Mouse (Mus musculus) T-helper 1 cell (primary cell): ENCODE data around the gene Slc47a2.

Experiments
- in situ Hi-C: fragments of 300-600 bp; cut with MboI, MseI; formaldehyde crosslinking; loops from one replicate; pipeline ENCODE4 v1.15.1; 2025; ENCODE audit warnings: high pct_unique_total_duplicates

Gene Slc47a2

DNA sequence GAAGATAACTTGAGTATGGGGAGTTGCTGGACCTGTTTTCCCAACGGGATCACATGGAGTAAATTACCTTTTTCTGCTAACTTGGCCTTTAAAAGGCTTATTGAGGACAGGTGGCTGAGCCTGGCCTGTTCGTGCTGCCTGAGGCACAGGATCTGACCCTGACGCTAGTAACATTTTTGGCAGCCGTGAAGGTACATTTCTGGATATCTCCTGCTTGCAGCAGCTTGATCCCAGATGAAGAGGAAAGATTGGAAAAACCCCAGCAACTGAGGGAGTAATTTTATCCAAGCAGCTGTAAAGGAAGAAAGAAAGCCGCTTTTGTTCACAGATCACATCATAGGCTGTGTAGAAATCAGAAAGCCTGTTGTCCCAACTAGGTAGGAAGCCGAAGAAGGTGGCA, 58.3 kb downstream of the Slc47a2 start:
- in situ Hi-C loops = no loop called here

DNA sequence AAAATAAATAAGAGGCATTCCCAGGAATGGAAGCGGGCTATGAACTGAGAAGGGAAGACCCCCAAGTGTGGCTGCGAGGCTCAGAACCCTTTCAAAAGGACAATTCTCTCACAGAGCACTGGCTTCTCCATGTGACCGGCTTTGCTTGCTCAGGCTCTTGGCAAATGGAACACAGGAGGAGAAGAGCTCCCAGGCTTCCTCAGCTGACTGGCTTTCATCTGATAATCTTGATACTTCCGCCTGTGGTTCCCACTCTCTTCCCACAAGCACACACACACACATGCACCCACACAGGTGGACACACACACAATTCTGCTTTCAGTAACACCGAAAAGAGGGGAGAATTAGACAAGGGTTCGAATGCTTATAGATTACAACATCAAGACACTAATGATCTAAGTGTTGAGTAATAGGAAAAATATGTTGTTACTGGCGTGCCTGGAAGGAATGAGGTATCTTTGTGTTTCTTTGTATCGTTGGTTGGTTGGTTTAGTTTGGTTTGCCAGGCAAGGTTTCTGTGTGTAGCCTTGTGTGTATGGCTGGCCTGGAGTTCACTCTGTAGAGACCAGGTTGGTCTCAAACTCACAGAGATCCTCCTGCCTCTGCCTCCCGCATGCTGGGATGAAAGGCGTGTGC, 59.1 kb downstream of the Slc47a2 start:
- in situ Hi-C loops = no loop called here

DNA sequence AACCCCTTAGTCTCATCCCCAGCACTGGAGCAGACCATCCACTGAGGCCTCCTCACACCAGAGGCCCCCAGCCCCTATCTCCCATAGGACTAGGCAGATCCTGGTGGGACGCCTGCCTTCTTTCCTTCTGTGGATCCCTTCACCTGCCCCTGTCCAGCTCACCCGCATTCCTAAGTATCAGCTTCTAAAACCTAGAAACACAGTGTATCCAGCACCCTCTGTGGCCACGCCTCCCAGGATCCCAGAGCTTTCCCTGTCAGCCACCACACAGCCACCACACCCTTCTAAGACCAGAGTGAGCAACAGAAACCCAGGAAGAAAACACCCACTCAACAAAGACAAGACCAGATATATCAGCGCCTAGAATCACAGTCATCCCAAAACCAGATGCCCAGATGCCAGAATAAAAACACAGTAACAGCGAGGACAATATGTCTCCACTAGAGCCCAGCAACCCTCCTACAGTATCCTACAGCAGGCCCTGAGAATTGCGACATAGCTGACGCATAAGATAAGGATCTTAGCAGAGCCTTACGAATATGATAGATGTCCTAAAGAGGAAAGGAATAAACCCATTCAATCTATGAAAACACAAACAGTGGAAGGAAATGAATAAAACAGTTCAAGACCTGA, 64.1 kb downstream of the Slc47a2 start:
- in situ Hi-C loops = no loop called here

DNA sequence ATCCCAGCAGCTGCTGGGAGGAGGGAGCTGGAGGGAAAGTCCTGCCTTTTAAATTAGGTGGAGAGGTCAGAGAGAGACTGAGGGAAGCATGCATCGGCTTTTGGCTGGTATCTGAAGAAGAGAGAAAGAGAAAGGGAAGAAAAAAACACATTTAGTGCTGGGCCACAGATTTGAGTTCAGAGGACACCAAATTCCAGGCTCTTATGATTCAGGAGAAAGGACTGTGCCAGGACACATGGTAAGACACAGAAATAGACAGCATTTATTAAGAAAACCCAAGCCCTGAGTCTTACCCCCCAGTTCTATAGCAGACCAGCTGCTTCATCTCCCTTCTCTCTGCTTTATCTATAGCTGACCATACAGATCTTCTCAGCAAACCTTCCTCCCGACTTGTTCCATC, 64.7 kb downstream of the Slc47a2 start:
- in situ Hi-C loops = no loop called here

DNA sequence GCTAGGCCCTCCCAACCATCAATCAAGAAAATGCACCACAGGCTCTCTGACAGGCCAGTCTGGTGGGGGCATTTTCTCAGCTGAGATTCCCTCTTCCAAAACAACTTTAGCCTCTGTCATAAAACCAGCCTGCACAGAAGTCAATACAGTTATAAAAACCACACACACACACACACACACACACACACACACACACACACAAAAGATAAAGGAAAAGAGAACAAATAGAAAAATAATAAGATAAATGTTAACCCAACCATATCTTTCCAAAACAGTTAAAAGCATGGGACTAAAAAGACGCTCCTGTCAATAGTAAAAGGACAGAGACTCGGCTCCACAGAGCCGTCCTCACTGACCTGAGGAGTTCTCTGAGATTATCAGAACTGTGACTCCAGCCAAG, 66.2 kb downstream of the Slc47a2 start:
- in situ Hi-C loops = no loop called here

DNA sequence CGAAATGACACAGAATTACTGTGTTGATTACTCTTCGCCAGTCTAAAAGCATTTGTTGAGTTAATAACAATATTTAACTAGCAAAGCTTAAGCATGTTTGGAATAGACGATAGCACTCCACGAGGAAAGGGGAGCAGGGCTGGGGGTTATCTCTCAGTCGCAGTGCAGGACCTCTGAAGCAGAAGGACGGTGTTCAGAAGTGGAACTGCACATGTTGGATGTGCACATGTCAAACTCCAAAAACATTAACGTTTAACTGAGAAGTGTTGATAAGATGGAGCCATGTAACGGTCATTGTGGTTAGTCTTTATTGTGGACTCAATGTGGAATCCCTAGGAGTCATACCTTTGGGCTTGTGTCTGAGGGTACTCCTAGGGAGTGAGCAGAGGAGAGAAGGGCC, 67.6 kb downstream of the Slc47a2 start:
- in situ Hi-C loops = no loop called here

DNA sequence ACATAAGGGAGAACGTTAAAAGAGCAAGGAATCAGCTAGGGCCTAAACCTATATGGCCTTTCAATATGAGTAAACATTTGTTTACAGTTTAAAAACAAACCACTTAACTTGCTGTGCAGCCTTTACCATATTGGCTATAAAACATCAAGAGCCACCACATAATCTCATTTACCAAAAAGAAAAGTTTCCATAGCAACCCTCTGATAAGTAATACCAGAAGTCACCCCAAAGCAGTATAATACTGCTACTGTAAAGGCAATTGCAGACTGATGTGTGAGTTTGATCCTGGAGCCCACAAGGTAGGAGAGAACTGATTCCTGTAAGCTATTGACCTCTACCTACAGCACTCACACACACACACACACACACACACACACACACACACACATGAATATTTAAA, 68.2 kb downstream of the Slc47a2 start:
- in situ Hi-C loops = no loop called here

DNA sequence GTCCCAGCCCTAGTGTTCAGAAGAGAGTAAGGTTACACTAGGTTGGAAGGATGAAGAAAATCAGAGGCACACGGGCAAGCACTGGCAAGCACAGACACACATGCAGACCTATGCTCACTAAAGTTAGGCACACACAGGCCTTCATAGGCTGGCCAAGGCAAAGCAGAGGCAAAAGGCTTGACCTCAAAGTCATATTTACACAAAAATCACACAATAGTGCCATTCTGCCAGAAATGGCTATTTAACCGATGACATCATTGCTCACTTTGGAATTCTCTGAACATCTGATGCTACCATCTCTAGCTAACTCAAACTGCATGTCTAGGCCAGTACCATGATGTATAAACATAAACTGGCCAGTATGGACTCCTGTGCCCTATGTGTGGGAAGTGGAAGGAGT, 68.7 kb downstream of the Slc47a2 start:
- in situ Hi-C loops = no loop called here

DNA sequence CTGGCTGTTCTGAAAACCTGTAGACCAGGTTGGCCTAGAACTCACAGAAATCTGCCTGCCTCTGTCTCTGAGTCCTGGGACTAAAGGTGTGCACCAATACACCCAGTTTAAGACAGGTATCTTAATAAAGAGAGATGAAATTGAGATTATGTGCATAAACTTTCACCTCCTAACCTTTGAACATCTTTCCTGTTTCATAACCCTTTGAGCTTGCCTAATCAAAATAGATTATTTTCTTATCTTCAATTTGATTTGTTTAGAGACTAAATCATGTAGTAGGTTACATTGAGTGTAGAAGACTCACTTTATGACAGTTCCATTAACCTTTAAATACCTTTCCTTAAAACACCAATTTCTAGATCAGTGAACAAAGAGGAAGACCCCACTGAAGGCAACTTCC, 71.0 kb downstream of the Slc47a2 start:
- in situ Hi-C loops = no loop called here

DNA sequence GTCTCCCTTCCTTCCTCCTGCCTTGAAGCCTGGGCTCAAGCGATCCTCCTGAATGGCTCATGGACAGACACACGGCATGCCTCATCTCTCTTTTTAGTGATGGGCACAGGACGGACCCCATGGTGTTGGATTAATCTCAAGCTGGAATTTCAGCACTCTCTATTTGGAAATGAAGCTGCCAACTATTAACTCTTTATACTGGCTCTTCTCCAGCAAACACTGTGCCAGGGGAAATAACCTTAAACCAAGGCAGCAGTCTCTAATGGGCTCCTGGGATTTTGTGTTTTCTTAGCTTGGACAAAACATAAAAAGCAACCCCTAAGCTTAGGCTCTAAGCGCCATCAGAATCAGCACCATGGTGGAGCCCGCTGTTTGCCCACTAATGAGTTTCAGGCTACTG, 72.3 kb downstream of the Slc47a2 start:
- in situ Hi-C loops = no loop called here

DNA sequence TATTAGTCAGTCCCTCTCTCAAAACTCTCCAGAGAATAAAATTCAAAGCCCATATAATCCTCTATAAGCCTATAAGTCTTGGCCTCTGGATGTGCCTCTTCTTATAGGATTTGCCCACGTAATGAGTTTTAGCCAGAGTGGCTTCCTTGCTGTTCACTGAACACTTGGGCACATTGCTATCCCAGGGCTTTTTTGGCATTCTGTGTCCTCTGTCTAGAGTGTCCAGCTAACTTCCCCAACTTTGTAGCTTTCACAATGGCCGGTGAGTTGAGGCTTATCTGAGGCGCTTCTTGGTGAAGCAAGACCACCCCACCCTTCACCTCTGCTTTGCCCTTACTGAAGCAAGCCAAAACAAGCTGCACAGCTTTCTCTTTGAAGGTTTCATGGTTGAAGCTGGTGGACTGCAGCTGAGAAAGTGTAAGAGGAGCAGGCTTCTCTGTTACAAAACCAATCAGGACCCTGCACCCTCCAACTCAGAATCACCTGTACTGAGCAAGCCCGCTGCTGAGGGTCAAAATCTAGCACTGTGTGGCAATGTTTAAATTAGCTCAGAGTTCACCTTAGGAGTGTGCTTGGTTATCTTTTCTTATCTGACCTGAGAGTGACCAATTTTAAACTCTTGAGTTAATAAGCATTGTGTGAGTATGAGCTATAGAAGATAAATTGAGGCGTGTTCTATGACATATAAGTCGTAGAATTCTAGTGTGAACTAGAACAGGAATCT, 73.9 kb downstream of the Slc47a2 start:
- in situ Hi-C loops = no loop called here

DNA sequence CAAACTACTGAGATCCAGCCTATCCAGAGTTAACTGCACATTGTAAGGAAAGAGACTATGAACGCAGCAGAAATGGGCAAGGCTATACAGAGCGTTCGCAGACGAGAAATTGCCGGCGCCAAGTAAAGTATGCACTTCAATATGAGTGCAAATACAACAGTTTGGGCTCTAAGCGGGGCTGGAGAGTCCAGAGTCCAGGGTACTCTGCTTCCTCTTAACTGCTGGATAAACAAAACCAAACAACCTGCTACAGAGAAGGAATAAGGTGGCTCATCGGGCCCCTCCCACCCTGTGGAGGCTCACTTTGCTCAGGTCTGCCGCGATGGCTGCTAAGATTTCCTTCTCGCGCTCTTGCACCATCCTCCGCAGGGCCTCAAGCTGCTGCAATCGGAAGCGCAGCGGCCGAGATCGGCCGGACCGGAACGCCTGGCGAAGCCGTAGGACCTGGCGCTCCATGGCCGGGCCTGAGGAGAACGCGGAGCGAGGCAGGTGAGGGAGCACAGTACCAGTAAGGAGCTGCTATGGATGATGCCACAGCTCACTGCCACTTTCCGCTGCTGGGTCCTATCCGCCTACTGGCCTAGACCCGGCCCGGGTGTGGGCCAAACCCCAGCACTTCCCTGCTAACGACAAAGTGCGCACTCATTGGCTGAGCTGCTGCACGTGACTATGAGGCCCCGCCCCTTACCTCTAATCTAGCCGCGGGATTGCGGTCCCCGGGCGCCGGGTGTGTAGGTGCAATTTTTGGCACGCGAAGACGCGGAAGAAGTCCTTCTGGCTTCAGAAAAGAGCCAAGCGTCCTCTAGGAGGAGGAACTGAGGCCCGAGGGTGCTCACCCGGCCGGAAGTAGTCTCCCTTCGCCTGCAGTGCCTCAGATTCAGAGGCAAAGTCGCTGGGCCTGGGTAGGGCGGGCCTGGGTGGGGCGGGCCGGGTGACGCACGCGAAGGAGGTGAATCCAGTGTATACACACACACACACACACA, 75.8 kb downstream of the Slc47a2 start, which contains the start of gene Aldh3a2:
Gene Aldh3a2 (minus strand): TSS at position 914 of the 983 bp plus-strand sequence.
- in situ Hi-C loops = no loop called here

DNA sequence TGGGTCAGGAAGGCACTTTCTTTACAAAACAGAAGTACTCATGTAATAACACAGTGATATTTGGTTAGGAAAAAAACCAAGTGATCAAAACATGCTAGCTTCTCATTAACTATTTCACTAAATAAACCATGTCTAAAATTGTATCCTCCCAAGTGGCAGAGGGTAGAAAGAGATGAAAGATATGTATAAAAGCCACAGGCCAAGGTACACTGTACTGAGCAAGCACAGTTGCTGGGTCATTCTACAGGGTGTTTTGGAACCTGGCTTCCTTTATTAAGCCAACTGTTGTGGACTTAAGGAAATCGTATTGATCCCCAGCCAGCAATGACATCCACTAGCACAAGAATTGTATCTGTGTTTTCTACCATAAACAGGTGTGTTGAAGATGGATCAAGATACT, 78.8 kb downstream of the Slc47a2 start:
- in situ Hi-C loops = no loop called here

DNA sequence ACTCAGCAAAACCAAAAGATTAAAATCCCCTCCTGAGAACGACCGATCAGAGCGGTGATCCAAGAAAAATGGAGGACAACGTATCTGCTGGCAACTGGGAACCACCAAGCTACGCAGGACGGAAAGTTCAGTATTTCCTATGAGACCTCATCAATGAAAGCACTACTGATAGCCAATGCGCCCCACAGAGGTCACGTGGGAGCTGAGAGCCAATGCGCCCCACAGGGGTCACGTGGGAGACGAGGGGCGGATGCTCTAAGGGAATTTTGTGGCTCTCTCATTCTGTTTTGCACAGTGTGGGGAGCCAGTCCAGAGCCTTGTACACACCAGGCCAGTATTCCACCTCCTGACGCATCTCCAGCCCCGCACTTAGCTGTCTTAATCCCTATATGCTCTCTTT, 80.1 kb downstream of the Slc47a2 start:
- in situ Hi-C loops = no loop called here

DNA sequence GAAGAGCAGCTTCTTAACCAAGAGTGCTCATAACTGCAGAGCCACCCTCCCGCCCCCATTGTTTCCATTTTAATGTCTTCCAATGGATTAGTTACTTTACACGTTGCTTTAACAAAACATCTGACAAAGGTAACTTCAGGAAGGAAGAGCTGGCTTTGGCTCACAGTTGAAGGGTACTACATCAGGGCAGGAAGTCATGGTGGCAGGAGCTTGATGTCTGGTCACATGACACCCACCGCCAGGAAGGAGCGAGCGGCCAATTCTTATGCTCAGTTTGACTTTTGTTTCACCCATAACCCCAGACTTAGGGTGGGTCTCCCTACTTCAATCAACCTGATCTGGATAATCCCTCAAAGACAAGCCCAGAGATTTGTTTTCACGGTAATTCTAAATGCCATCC, 83.6 kb downstream of the Slc47a2 start:
- in situ Hi-C loops = no loop called here

DNA sequence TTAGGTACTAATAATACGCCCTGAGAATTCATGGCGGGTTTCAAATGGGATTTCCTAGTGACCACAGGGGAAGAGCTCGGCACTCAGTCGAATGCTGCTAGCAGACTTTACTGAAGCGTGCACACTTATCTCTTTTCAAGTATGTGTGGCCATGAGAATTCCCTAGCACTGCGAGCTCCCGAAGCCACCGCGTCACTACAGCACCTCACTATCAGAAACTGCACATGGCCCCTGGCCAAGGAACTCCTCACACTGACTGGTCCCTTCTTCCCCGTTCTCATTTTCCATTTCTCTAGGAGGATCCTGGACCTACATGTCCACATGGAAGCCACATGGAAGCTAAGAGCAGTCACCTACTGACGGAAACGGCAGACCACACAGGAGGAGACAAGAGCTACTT, 89.9 kb downstream of the Slc47a2 start:
- in situ Hi-C loops = no loop called here

DNA sequence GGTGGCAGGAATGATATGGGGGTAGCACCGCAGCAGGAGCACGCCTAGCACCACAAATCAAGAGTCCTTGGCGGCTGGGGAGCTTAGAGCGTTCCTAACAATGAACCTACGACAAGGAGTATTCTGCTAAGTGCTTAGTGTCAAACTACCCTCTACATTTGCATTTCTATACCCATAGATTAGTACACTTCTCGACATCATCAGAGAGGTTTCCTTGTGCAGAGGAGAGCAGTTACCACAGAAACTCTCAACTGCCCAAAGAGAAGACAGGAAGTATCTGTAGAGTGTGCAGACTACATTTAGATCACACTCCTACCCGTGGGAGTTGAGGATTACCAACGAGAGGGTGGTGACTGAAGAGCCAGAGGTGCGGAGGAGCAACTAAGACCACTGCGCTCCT, 90.9 kb downstream of the Slc47a2 start:
- in situ Hi-C loops = no loop called here
